Mouse (Mus musculus): ENCODE data around the gene Ptgds.

GRCm38 (mm10) chr2:25480541-25480940 is 10.7 kb upstream of the Ptgds start:
- TF ChIP-seq POLR2A (IDR thresholded peaks at IDR 0.05; ENCODE audit: borderline replicate concordance, control insufficient read depth, low read depth, low read length) (no peak), CTCF (IDR thresholded peaks at IDR 0.05; ENCODE audit: control insufficient read depth, insufficient read depth, low read length) (no peak)
